Mouse (Mus musculus) urinary bladder, adult 18-20 months (tissue): ENCODE measurements around the gene Kifc3.
"Not testable (repeated sequence)": the region's sequence is repeated elsewhere in the genome, so short reads cannot be mapped to it uniquely, and the experiment has no call there.

Source experiments
- DNase-seq, 2 experiments: peaks; one replicate each; pipeline ENCODE4 v3.0.0; 2022; ENCODE audit warnings: low spot score in 2 of 2, mixed read lengths in 2 of 2

Kifc3 gene

DNA sequence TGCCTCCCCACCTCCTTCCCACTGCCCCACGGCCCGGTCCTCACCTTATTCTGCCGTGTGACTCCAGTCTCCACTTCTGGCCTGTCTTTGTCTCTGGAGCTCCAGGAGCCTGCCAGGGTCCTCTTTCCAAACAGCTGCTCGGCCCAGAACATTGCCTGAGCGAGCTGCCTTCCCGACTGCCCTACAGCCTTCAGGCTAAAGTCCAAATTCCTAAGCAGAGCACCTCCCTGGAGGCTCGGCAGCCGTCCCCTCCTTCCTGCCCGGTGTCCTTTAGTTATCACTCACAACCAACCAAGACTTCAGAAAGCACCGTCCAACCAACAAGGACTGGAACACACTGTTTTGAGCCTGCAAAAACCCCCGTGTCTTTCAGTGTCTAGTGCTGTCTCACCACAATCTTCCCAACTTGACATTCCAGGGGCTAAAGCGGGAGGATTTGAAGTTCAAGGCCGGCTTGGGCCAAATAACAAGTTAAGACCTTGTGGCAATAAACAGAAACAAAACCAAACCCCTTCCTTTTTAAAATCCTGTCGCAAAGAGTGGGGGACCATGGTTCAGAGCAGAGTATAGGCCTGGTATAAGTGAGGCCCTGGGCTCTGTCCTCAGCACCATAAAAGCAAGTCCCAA is at the start of gene Kifc3:
TSS of gene Kifc3 (minus strand) at position 164 of the 627 bp plus-strand sequence.
- peak; percentile 25 to 39 for DNase-seq

DNA sequence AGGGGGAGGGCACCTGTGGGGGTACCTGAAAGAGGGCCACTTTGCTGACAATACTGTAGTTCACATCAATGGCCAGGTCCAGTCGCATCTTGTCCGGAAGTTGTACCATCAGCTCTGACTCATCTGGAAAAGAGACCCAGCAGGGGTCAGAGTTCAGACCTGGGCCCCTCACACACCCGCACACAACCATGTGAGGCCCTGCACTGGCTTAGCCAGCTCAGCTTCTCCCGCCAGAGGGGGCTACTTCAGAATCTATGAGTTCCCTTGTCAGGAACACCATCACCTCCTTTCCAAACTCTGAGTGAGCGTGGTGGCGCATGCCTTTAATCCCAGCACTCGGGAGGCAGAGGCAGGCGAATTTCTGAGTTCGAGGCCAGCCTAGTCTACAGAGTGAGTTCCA is 49.4 kb upstream of the Kifc3 start:
- DNase-seq, result no peak

DNA sequence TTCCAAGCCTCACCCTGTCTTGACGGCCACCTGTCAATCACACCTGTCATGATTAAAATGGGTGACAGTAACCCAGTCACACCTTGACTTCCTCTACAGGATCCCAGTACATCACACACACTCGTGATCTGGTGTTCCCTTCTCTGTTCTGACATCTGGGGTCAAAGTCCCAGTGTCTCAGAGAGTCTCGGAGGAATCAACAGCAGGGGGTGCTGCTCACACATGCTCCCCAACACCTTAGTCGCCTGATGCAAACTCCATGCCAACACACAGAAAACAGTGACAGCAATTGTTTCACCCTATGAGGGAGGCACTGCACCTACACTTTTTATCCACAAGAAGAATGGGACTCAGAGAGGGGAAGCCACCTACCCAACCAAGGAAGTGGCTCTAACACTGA is 47.2 kb upstream of the Kifc3 start:
- DNase-seq, result no peak

DNA sequence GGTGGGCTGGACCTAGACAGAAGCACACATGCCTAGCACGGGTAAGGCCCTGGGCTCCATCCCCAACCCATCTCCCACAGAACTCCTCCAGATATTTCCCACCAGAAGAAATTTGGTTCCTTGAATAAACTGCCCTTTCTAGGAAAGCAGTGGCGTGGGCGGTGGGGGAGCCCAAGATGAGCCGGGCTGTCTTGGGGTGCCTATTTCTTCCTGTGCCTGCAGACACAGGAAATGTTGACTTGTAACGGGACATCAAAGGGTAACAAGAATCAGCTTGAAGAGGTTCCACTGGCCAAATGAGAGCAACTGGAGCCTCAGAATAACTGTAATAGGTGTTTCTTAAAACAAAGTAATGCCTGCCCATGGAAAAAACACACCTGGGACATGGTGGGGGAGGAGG is 44.7 kb upstream of the Kifc3 start:
- no peak for DNase-seq

DNA sequence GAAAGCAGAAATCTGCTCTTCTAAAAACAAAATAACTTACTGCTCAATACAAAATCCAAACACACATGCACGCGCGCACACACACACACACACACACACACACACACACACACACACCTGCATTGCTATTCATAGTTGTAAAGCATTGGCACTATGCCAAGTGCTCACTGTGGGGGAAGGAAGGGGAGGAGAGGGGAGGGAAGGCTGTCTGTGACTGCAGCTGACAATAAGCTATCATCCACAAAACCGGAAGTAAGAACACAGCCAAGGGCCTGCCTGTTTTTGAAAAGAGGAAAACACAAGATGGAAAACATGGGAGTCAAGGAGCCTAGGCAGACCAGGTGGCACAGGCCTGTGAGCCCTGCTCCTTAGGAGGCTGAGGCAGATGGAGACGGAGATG is 42.6 kb upstream of the Kifc3 start:
- DNase-seq, result no peak

DNA sequence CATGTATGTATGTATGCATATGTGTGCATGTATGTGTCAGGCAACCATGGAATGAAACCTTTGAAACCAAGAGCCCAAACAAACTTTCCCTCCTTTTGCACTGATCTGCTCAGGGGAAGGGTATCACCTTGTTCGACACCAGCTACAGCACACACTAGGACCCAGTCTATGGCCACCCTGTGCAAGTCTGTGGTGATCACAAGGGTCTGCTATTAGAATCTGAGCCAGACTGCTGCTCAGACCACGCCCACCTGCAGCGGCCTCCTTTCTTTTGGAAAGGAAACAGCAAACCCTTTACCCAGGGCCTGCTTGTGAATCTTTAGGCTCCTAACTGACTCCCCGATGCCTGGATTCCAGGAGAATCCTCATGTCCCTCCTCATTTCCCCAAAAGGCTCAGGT is 41.2 kb upstream of the Kifc3 start:
- DNase-seq, result no peak

DNA sequence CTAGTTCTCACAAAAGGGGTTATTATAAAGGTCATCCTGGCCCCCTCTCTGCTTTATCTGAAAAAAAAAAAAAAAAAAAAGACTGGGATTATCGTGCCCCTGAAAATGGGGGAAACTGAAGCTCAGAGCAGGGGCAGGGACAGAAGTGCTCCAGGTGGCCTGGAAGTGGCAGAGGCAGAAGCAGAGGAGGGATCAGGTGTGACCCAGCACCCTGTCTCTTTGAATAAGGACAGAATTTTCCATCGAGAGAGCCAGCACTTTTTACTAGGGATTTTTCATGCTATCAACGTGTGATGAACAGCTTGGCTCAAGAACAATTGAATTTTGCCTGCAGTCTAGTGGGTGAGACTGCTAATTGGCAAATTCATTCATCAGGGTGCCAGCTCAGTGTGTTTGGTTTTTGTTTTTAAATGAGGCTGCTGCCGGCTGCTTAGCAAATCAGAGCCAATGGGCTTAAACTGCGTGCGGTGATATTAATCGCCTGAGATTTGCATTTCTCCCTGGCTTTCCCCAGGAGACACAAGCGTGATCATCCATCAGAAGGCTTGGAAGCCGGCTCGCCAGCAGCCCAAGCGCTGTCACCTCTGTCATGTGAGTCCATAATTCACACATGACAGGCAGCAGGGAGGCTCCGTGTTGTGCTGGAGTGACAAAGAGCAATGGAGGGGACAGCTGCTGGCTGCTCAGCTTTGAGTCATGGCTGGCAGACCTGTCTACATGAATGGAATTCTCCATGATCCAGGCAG is 40.4 kb upstream of the Kifc3 start:
- DNase-seq, result no peak

DNA sequence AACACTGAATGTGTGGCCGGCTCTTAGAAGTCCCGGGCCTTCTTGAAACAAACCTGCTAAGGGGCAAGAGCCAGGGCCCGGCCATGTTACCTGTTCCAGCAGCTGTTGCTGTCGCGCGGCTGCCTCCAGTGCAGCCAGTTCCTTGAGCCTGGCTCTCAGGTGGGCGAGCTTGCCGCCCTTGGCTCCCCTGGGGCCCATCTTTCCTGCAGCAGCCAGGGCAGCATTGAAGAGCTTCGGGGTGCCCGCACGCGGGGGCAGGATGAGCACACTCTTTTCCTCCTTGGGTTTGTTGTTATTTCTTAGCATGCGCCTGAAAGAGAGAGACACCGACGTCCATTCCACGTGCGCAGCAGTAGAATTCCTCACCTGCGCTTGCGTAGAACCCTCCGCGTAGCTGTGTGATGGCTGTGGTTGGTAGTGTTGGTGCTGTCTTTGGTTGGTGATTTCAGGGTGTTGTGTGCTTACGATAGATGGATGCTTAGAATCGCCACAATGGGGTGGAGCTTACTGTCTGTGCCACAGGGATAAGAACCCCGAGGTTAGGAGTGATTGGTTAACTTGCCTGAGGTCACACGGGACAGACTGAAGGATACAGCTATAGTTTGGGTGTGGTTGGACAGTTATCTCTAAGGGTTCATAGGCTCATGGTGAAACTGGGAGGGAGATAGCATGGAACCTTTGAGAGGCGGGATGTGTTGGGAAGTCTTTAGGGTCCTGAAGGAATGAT is 39.6 kb upstream of the Kifc3 start:
- no peak for DNase-seq

DNA sequence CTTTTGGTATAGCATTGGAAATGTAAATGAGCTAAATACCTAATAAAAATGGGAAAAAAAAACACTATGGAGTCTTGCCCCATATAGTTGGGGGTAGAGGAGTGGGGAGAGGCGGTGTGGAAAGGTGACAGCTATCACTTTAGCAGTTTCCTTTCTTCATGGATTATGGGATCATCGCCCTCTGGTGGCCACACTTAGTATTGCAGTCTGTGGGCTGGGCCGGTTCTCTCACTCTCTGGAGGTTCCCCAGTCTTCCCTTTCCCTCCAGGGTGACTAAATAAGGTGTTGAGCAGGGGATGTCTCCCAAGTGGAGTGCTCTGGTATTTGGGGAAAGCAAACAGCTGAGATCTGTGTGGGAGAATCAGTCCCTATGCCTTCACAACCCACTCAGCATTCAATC is 33.1 kb upstream of the Kifc3 start:
- peak; percentile 48 to 78 for DNase-seq

DNA sequence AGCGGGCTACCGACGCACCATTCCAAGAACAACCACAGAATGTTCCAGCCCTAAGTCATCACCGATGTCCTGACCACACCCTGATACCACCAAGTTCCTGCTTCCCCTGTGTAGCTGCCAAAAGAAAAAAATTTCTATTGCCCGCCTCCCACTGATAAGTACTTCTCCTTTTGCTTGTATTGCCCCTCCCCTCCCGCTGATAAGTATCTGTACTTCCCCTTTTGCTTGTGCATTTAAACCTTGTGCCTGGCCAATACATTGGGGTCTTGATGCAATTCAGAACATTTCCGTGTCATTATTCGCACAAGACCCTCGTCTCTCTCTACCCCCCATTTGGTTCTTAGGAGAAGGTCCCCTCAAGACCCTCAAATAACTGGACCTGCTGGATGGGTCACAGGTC is 27.5 kb upstream of the Kifc3 start:
- not testable (repeated sequence) for DNase-seq

DNA sequence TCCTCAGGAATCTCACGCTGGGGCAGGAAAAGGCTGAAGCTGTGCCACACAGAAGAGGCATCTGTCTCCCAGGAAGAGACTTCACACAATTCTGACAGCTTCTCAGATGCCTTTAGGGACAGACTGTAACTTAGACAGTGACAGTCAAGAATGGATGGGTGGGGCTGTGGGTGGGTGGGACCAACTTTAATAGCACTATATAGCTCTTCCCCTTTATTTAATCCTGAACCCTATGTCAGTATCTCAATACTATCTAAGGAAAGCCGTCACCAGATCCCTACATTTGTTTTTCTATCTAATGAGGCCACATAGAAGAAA is 24.5 kb upstream of the Kifc3 start:
- no peak for DNase-seq

DNA sequence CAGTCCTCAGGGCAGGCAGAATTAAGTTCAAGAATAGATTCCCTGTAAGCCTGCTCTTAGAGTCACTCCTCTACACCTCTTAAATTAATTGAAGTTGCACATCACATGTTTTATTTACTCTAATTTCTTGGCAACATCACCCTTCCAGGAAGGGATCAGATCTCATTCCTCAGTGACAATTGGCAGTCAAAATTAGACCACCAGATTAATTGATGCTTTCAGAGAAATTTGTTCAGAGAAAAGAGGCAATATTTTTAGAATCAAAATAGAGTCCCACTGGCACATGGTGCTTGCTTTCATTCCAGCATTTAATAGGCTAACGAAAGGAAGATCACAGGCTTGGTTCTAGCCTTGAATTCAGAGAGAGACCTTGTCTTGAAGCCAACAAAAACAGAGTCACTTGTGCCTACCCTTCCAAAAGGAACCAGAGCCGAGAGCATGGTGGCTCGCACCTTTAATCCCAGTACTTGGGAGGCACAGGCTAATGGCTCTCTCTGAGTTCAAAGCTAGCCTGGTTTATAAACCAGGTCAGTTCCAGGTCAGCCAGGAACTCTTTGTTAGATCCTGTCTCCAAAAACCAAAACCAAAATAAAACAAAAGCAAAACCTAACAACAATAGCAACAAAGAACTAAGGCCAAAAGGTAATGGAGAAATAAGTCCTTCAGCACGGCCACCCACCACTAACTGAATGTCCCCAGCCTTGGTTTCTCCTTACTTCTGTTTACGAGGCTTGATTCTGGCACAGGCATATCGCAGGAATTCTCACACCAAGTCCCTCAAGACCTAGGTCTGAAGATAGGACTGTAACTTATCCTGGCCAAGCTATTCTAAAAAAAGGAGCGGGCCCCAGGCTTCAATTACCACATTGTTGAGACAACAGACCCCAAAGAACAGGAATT is 23.9 kb upstream of the Kifc3 start:
- no peak for DNase-seq

DNA sequence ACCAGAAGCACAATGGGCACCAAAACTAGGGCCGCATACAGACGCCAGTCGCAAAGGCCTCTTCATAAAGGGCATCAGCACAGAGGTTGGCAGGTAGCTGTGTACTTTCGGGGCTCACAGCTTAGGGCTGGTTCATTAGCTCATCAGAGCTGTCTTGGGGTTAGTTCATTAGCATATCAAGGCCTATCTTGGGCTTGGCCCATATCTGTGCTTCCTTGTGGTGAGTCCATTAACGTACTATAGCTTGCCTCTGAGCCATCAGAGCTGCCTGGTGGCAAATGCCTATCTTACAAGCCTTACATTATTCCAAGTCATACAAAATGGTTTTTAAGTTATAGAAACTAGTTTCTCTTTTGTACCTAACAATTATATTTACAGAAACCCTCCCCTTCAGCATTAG is 21.4 kb upstream of the Kifc3 start:
- DNase-seq, result no peak

DNA sequence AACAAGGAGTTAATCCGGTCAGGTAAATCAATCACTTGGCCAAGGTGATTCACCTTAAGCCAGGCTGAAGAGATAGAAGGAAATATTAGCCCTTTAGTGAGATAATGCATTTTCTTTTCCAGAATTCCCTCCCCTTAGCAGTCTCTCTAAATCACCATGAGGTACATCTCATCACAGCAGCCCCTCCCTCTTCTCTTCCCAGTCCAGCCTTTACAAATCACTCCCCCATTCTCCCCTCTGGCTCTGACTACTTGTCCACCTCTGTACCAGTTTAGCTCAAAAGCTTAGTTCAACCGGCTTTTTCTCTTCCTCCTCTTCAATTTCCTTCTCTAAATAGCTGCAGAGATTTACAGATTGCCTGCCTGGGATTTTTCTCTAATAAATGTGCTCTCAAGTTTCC is 18.4 kb upstream of the Kifc3 start:
- no peak for DNase-seq

DNA sequence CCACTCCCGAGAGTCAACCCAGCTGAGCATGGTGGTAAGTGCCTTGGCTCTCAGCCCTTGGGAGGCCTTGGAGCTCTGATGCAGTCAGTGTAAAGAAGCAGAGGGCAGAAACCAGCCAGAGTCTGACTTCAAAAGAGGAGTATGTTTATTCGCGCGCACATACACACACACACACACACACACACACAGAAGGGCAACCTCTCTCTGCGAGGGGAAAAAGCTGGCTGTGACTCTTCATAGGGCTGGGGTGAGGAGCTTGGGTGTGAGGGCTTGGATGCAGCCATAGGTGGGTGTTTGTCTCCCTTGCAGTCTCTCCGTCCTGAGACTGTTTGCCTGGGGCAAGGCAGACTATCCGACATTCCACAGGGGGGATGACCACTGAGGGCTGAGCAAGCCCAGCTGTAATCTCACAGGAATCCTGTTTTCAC is 18.0 kb upstream of the Kifc3 start:
- DNase-seq, result no peak

DNA sequence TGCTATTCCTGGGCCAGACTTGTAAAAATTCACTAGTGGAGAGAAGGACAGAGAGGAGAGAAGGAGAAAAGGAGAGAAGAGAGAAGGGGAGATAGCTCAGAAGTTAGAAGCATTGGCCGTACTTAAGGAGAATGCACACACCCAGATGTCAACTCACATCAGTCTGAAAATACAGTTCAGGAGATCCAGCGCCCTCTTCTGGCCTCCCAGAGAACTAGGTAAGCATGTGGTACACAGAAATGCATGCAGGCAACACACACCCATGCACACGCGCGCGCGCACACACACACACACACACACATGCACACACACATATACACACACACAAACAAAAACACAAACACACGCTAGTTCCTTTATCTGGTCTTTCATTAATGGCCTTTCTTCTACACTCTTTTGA is 17.0 kb upstream of the Kifc3 start:
- DNase-seq, result no peak

DNA sequence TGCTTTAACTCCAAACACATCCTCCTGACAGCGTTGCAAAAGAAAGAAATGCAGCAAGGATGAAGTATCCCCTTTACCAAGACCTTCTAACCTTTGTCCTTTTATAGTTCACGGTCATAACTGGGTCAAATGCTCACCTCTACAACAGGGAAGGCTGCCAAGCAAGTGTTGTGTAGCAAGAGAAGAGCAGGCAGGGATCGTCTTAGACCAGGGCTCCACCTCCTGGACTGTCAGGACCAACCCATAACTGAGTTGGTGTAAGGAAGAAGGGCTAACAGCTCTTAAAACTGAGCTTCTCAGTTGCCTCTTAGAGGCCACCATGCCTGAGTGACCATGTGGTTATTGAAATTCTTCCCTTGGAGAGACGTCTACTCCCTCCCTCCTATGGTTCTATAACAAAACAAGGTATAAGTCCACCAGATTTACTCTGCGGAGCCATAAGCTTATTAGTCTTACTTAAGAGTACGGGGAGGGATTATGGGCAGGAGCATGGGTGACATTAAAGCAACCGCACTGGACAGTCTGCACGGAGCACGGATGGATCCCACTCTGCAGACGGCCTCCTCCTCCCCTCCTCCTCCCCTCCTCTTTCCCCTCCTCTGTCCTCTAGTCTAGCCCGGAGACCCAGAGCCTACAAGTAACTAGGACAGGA is 13.2 kb upstream of the Kifc3 start:
- no peak for DNase-seq

DNA sequence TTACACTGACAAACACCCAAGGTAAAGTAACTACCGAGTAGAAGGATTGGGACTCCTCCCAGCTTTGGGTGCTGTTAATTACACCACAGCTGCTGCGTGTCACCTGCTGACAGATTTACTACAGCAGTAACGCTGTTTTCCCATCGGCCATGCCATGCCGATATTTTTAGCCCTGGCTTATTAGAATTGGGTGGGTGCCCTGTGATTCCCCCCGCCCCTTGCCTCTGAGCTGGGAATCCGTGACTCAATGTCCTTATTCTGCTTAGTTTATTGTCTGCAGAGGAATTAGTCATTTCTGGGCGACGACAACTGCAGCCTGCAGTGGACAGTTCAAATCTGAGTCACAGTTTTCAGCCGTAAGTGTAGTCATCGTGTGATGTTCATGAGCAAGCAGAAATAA is 7.3 kb upstream of the Kifc3 start:
- DNase-seq, result peak; percentile 21 to 61

DNA sequence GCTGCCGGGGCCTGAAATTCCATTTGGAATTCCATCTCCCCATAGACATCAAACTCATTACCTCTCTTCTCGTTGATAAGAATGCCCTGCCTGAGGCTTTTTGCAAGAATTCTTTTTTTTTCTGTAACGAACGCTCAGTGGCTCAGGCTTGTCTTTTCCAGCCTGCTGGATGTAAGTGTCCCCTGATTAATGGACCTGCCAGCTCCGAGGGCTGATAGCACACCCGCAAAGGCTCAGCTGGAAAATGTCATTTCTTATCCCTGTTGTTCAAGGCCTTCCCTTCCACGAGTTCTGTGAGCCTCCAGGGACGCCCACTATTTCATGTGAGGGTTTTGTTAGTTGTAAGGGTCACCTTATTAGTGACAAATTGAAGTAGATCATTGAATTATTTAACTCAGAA is 3.3 kb upstream of the Kifc3 start:
- DNase-seq, result no peak

DNA sequence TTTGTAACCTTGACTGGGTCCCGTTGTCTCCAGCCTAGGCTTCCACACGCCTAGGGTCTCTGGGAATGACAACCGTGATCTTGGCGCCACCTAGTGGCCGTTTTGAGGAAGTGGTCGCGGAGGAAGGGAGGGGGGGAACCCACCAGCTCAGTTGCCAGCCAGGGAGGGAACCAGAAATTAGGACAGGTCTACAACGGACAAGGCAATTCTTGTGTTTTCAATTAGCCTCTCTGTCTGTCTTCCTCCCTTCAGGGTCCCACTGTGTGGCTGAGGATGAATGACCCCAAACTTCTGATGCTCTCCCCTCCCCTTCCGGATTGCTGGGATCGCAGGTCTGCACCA is 1.4 kb upstream of the Kifc3 start:
- DNase-seq, result peak; percentile 40 to 59

DNA sequence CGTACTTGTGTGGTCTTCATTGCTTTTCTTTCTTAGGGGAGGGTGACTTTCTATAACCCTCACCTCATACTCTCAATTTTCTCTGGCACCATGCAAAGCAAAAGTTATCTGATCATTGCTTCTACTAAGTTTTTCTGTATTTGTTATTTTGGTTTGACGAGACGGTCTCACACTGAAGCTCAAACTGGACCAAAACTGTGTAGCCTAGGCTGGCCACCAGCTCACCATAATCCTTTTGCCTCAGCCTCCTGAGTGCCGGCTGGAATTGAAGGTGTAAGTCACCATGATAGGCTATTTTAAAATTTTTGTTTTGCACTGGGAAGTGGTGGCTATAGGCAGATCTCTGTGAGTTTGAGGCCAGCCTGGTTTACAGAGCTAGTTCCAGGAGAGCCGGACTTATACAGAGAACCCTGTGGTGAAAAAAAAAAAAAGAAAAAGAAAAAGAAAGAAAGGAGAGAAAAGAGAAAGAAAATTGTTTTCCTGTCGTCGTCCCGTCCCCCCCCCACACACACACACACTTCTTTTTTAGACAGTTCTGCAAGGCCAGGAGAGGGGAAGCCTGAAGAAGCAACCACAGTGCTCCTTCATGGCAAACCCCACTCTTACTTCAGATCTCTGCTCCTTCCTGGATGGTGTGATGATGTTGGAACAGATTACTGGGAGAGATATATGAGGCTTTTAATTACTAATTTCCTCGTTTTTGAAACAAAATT is 870 bp upstream of the Kifc3 start:
- DNase-seq, result no peak
